Mouse (Mus musculus): ENCODE data around the gene Panx1. TPM values are rescaled to one million over a fixed set of nuclear protein-coding genes. Genes with fewer than 3 reads are reported as not detected.

Gene Panx1
- polyA plus RNA-seq, 2 experiments = 2.8 to 4.7 TPM

- no peak for TF ChIP-seq EP300 (IDR thresholded peaks at IDR 0.05; ENCODE audit: low read depth)
- no peak for TF ChIP-seq CTCF (IDR thresholded peaks at IDR 0.05; ENCODE audit: low read depth)
- no peaks in the 10 kb centered on the region for H3K9me3 ChIP-seq (ENCODE audit: control insufficient read depth, low read length)
- peaks cover 0 to 3% of the 10 kb centered on the region in 2 experiments; a peak in 1 of 4 replicates for H3K4me1 ChIP-seq (replicated peaks; ENCODE audit: control insufficient read depth in 2 of 2, insufficient read depth in 2 of 2, low read length in 1 of 2)
- no peak overlapping the region for H3K9ac ChIP-seq (replicated peaks)
- no peak; the same call in 1 of the 2 replicates for ATAC-seq (ENCODE audit: insufficient read depth)
- WGBS (ENCODE audit: insufficient replicate concordance) = 38% methylated on average over 3 of the region's 3 CpGs
- no peak overlapping the region for H3K4me2 ChIP-seq (ENCODE audit: low read depth)
- DNase-seq (ENCODE audit: low read depth in 3 of 3, low spot score in 3 of 3) = no peak
- H3K27ac ChIP-seq = no peak overlapping the region
- H3K4me3 ChIP-seq (ENCODE audit: insufficient read depth in 1 of 2, low read depth in 2 of 2, low read length in 2 of 2) = no peak overlapping the region
- no peaks in the 10 kb centered on the region for H3K27me3 ChIP-seq (ENCODE audit: control insufficient read depth, insufficient read depth, low read length)
- H3K36me3 ChIP-seq (replicated peaks; ENCODE audit: control insufficient read depth, insufficient read depth, low read depth) = no peaks in the 10 kb centered on the region
Measured at GRCm38 (mm10) chr9:15037704-15038103, 7.6 kb downstream of the Panx1 start.

- Histone ChIP-seq H3K36me3 (replicated peaks; ENCODE audit: control insufficient read depth, insufficient read depth, low read depth) (no peaks in the 10 kb centered on the region), H3K9ac (replicated peaks) (no peak overlapping the region), H3K4me3 (ENCODE audit: insufficient read depth in 1 of 2, low read depth in 2 of 2, low read length in 2 of 2) (no peak overlapping the region), H3K4me2 (ENCODE audit: low read depth) (no peak overlapping the region), H3K4me1 (replicated peaks; ENCODE audit: control insufficient read depth in 2 of 2, insufficient read depth in 2 of 2, low read length in 1 of 2) (peaks cover 0 to 3% of the 10 kb centered on the region in 2 experiments; a peak in 1 of 4 replicates), H3K9me3 (ENCODE audit: control insufficient read depth, low read length) (no peaks in the 10 kb centered on the region), H3K27ac (no peak overlapping the region), H3K27me3 (ENCODE audit: control insufficient read depth, insufficient read depth, low read length) (no peaks in the 10 kb centered on the region)
- no peak for DNase-seq (ENCODE audit: low read depth in 3 of 3, low spot score in 3 of 3)
- no peak for ATAC-seq (ENCODE audit: insufficient read depth)
- TF ChIP-seq CTCF (IDR thresholded peaks at IDR 0.05; ENCODE audit: low read depth) (no peak), EP300 (IDR thresholded peaks at IDR 0.05; ENCODE audit: low read depth) (no peak)
Measured at GRCm38 (mm10) chr9:15037237-15037636, 8.0 kb downstream of the Panx1 start.

- Histone ChIP-seq H3K36me3 (replicated peaks; ENCODE audit: control insufficient read depth, insufficient read depth, low read depth) (no peaks in the 10 kb centered on the region), H3K4me2 (ENCODE audit: low read depth) (no peak overlapping the region), H3K27ac (no peak overlapping the region), H3K9me3 (ENCODE audit: control insufficient read depth, low read length) (no peaks in the 10 kb centered on the region), H3K4me1 (replicated peaks; ENCODE audit: control insufficient read depth in 2 of 2, insufficient read depth in 2 of 2, low read length in 1 of 2) (peaks cover 0 to 3% of the 10 kb centered on the region in 2 experiments; a peak in 1 of 4 replicates), H3K9ac (replicated peaks) (no peak overlapping the region), H3K27me3 (ENCODE audit: control insufficient read depth, insufficient read depth, low read length) (no peaks in the 10 kb centered on the region), H3K4me3 (ENCODE audit: insufficient read depth in 1 of 2, low read depth in 2 of 2, low read length in 2 of 2) (no peak overlapping the region)
- WGBS (ENCODE audit: insufficient replicate concordance) = 26% methylated on average over 4 of the region's 4 CpGs
- no peak for DNase-seq (ENCODE audit: low read depth in 3 of 3, low spot score in 3 of 3)
- TF ChIP-seq CTCF (IDR thresholded peaks at IDR 0.05; ENCODE audit: low read depth) (no peak), EP300 (IDR thresholded peaks at IDR 0.05; ENCODE audit: low read depth) (no peak)
- ATAC-seq (ENCODE audit: insufficient read depth) = no peak
Measured at GRCm38 (mm10) chr9:15036807-15037206, 8.5 kb downstream of the Panx1 start.

GRCm38 (mm10) chr9:15036405-15036804 lies 8.9 kb downstream of the Panx1 start:
- 63% methylated on average over 2 of the region's 2 CpGs for WGBS (ENCODE audit: insufficient replicate concordance)
- Histone ChIP-seq H3K27ac (no peak overlapping the region), H3K9me3 (ENCODE audit: control insufficient read depth, low read length) (no peaks in the 10 kb centered on the region), H3K4me3 (ENCODE audit: insufficient read depth in 1 of 2, low read depth in 2 of 2, low read length in 2 of 2) (no peak overlapping the region), H3K4me2 (ENCODE audit: low read depth) (no peak overlapping the region), H3K36me3 (replicated peaks; ENCODE audit: control insufficient read depth, insufficient read depth, low read depth) (no peaks in the 10 kb centered on the region), H3K27me3 (ENCODE audit: control insufficient read depth, insufficient read depth, low read length) (no peaks in the 10 kb centered on the region), H3K4me1 (replicated peaks; ENCODE audit: control insufficient read depth in 2 of 2, insufficient read depth in 2 of 2, low read length in 1 of 2) (peaks cover 0 to 3% of the 10 kb centered on the region in 2 experiments; a peak in 1 of 4 replicates), H3K9ac (replicated peaks) (no peak overlapping the region)
- DNase-seq (ENCODE audit: low read depth in 3 of 3, low spot score in 3 of 3) = no peak
- no peak for TF ChIP-seq EP300 (IDR thresholded peaks at IDR 0.05; ENCODE audit: low read depth)
- TF ChIP-seq CTCF (IDR thresholded peaks at IDR 0.05; ENCODE audit: low read depth) = no peak
- ATAC-seq (ENCODE audit: insufficient read depth) = no peak

GRCm38 (mm10) chr9:15035979-15036378 lies 9.3 kb downstream of the Panx1 start:
- Histone ChIP-seq H3K4me1 (replicated peaks; ENCODE audit: control insufficient read depth in 2 of 2, insufficient read depth in 2 of 2, low read length in 1 of 2) (peaks cover 0 to 3% of the 10 kb centered on the region in 2 experiments; a peak in 1 of 4 replicates), H3K4me3 (ENCODE audit: insufficient read depth in 1 of 2, low read depth in 2 of 2, low read length in 2 of 2) (no peak overlapping the region), H3K4me2 (ENCODE audit: low read depth) (no peak overlapping the region), H3K27me3 (ENCODE audit: control insufficient read depth, insufficient read depth, low read length) (no peaks in the 10 kb centered on the region), H3K36me3 (replicated peaks; ENCODE audit: control insufficient read depth, insufficient read depth, low read depth) (no peaks in the 10 kb centered on the region), H3K9me3 (ENCODE audit: control insufficient read depth, low read length) (no peaks in the 10 kb centered on the region), H3K9ac (replicated peaks) (no peak overlapping the region), H3K27ac (no peak overlapping the region)
- TF ChIP-seq EP300 (IDR thresholded peaks at IDR 0.05; ENCODE audit: low read depth) = no peak
- no peak for TF ChIP-seq CTCF (IDR thresholded peaks at IDR 0.05; ENCODE audit: low read depth)
- DNase-seq (ENCODE audit: low read depth in 3 of 3, low spot score in 3 of 3) = no peak
- WGBS (ENCODE audit: insufficient replicate concordance) = 84% methylated on average over 7 of the region's 7 CpGs
- no peak for ATAC-seq (ENCODE audit: insufficient read depth)

Measured in liver, embryonic 14.5 days (tissue).